Mouse (Mus musculus): ENCODE measurements around the gene Kap. TPM values are rescaled to one million over a fixed set of nuclear protein-coding genes. Genes with fewer than 3 reads are reported as not detected.

The Kap gene
- polyA plus RNA-seq, 1 experiment: not detected

GRCm38 (mm10) chr6:133812342-133812741, 41.2 kb downstream of the Kap start:
- Histone ChIP-seq H3K4me1 (ENCODE audit: control insufficient read depth, insufficient read depth, low read length) (no peaks in the 10 kb centered on the region), H3K27ac (ENCODE audit: insufficient read depth, low read depth, low read length) (no peak overlapping the region), H3K4me3 (ENCODE audit: insufficient read depth, low read depth, low read length) (no peak overlapping the region)
- 54% methylated on average over 1 of the region's 1 CpGs for WGBS
- TF ChIP-seq CTCF (IDR thresholded peaks at IDR 0.05; ENCODE audit: insufficient read depth, low read depth, low read length) (no peak), POLR2A (IDR thresholded peaks at IDR 0.05; ENCODE audit: insufficient read depth, low read depth, low read length) (no peak)

Other genes with a start within 250 kb of the Kap start
- gene Etv6, start 181.9 kb upstream of the Kap start, polyA plus RNA-seq (2012; ENCODE audit: insufficient read depth, insufficient read length, low replicate concordance, missing spikeins): not detected in 2 replicates